Mouse (Mus musculus) C2C12 (cell line): ENCODE results near the gene Ltf. TPM values are rescaled to one million over a fixed set of nuclear protein-coding genes. Genes with fewer than 3 reads are reported as not detected.
A peak's percentile ranks its signal among the peaks of the same experiment; 100 is the strongest.

ENCODE experiments used
- H3K27me3 ChIP-seq: one replicate; pipeline ENCODE4 v1.6.1; 2011; ENCODE audit not compliant: control insufficient read depth, insufficient read depth, insufficient read length
- H3K36me3 ChIP-seq: one replicate; pipeline ENCODE4 v1.6.1; 2011; ENCODE audit not compliant: control insufficient read depth, insufficient read depth
- H3K4me3 ChIP-seq: one replicate; pipeline ENCODE4 v1.5.1; 2011; ENCODE audit warnings: mild to moderate bottlenecking, control low read depth; ENCODE audit not compliant: poor library complexity, insufficient read depth, severe bottlenecking
- H3K79me2 ChIP-seq: one replicate; pipeline ENCODE4 v1.6.1; 2011; ENCODE audit not compliant: control insufficient read depth, insufficient read depth
- H3K79me3 ChIP-seq: one replicate; pipeline ENCODE4 v1.6.1; 2011; ENCODE audit warnings: low read depth, control low read depth
- H3ac ChIP-seq: one replicate; pipeline ENCODE3; 2011; ENCODE audit warnings: low read depth; ENCODE audit not compliant: control insufficient read depth, insufficient read length
- CEBPB ChIP-seq: IDR thresholded peaks from one replicate; pipeline ENCODE4 v1.6.1; 2011; ENCODE audit warnings: low read depth, mild to moderate bottlenecking, control low read depth, moderate library complexity
- CTCF ChIP-seq: IDR thresholded peaks from one replicate; pipeline ENCODE4 v1.5.1; 2011; ENCODE audit not compliant: control insufficient read depth, insufficient read depth, insufficient read length
- FOSL1 ChIP-seq: IDR thresholded peaks from one replicate; pipeline ENCODE4 v1.8.0; 2011; ENCODE audit warnings: mild to moderate bottlenecking, low read length; ENCODE audit not compliant: poor library complexity, insufficient read depth, severe bottlenecking
- MAX ChIP-seq: IDR thresholded peaks from one replicate; pipeline ENCODE4 v1.6.1; 2011; ENCODE audit warnings: mild to moderate bottlenecking, control low read depth
- MYOD1 ChIP-seq: IDR thresholded peaks from one replicate; pipeline ENCODE4 v1.6.1; 2011; ENCODE audit warnings: low read depth; ENCODE audit not compliant: control insufficient read depth, insufficient read length
- MYOG ChIP-seq: IDR thresholded peaks from one replicate; pipeline ENCODE4 v1.6.1; 2011; ENCODE audit not compliant: control insufficient read depth, insufficient read length; ENCODE audit errors: extremely low read depth
- USF1 ChIP-seq: IDR thresholded peaks from one replicate; pipeline ENCODE4 v1.6.1; 2011; ENCODE audit warnings: low read depth, mild to moderate bottlenecking, control low read depth, moderate library complexity
- polyA plus RNA-seq: library from polyadenylated mRNA; unstranded; fragments of >200 nt; fragmentation: generic; extraction: Trizol; gene quantifications from one replicate; pipeline ENCODE4 v1.2.1, GENCODE M21; 2012; ENCODE audit warnings: missing spikeins

Ltf gene
- polyA plus RNA-seq, 1 experiment, result not detected

DNA sequence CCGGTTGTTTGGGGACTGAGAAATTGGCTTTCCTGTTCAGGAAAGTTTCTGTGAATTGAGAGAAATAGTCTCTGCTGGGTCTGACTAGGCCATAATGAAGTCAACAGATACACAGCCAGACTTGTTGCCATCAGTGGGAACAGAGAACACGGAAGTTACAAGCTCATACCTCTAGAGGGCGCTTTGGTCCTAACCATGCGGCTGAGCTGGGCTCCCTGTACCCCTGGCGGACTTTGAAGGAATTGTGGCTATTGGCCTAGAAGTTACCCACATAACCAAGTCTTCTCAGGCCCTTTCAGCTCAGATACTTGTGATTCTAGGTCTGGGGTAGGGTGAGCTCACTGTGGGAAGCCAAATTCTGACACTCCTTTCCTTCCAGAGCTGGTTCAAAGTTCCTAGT lies 21.8 kb upstream of the Ltf start:
- Histone ChIP-seq H3K79me3 (no peaks in the 10 kb centered on the region), H3K79me2 (no peaks in the 10 kb centered on the region), H3K4me3 (no peak overlapping the region), H3K27me3 (no peaks in the 10 kb centered on the region), H3K36me3 (no peaks in the 10 kb centered on the region), H3ac (no peak overlapping the region)
- TF ChIP-seq MYOD1 (no peak), CEBPB (no peak), USF1 (no peak), MYOG (no peak), MAX (peak; percentile 51), CTCF (peak; percentile 88), FOSL1 (no peak)

DNA sequence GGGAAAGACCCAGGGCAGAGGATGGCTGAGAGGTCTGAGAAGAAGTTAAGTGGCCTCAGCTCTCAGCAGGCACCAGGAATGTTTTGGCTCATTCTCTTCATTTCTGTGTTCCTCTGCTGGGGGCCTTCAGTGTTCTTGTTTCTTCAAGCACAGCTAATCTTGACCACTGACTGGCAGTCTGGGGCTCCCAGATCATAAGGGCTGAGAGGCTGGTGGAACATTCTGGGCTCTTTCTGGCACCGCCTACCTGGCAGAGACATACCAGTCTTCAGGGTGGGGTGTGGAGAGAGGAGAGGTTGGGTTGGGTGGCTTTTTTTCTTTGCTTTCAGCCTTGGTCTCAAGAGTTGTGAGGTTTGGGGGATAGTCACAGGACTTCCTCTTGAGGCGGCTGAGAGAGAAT lies 20.0 kb upstream of the Ltf start:
- H3K36me3 ChIP-seq, result no peaks in the 10 kb centered on the region
- no peaks in the 10 kb centered on the region for H3K79me3 ChIP-seq
- TF ChIP-seq CEBPB, result no peak
- TF ChIP-seq CTCF, result no peak
- H3K27me3 ChIP-seq, result no peaks in the 10 kb centered on the region
- no peak overlapping the region for H3K4me3 ChIP-seq
- no peak overlapping the region for H3ac ChIP-seq
- H3K79me2 ChIP-seq, result no peaks in the 10 kb centered on the region

DNA sequence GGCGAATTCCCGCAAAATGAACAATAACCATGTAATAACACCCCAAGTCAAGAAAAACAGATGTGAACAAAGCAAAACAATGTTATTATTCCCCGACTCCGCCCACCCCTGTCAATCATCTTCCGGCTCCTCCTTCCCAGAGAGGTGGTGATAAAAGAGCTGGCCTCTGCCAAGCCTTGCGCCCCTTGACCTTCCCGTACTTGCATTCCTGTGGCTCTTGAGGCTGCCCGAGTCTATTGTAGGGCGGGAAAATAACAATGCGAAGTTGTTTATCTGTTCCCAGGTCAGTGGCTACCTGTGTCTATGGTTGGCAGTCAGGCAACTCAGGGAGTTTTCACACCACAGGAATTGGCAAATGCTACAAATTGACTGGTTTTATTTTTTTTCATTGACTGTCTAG lies 19.2 kb upstream of the Ltf start:
- no peak overlapping the region for H3K4me3 ChIP-seq
- no peaks in the 10 kb centered on the region for H3K36me3 ChIP-seq
- H3K27me3 ChIP-seq, result no peaks in the 10 kb centered on the region
- no peak for TF ChIP-seq MYOD1
- TF ChIP-seq MYOG, result no peak
- no peak for TF ChIP-seq CEBPB
- TF ChIP-seq USF1, result no peak
- TF ChIP-seq MAX, result no peak
- TF ChIP-seq CTCF, result no peak
- TF ChIP-seq FOSL1, result no peak
- H3K79me3 ChIP-seq, result no peaks in the 10 kb centered on the region
- H3ac ChIP-seq, result no peak overlapping the region
- H3K79me2 ChIP-seq, result no peaks in the 10 kb centered on the region

DNA sequence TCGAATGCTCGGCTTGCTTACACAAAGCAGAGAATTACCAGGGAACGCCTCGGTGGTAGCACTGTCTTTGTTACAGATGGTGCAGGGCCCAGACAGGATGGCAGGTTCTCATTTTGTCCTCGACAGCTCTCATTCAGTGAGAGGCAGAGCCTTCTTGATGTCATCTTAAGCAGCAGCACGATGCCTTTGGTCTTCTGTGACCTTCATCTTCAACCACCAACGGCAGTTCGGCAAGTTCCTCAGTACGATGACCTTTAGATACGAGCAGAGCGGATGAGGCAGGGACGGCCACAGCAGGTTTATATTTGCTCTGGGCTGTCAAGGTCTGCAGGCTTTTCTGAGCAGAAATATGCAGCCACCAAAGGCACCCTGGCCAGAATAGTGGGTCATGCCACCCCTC lies 17.4 kb upstream of the Ltf start:
- no peaks in the 10 kb centered on the region for H3K79me3 ChIP-seq
- no peak overlapping the region for H3ac ChIP-seq
- H3K4me3 ChIP-seq, result no peak overlapping the region
- H3K79me2 ChIP-seq, result no peaks in the 10 kb centered on the region
- H3K27me3 ChIP-seq, result peaks cover 12% of the 10 kb centered on the region
- no peaks in the 10 kb centered on the region for H3K36me3 ChIP-seq
- no peak for TF ChIP-seq MAX
- TF ChIP-seq MYOD1, result no peak
- TF ChIP-seq CTCF, result no peak
- no peak for TF ChIP-seq CEBPB
- no peak for TF ChIP-seq MYOG
- no peak for TF ChIP-seq USF1
- TF ChIP-seq FOSL1, result no peak

DNA sequence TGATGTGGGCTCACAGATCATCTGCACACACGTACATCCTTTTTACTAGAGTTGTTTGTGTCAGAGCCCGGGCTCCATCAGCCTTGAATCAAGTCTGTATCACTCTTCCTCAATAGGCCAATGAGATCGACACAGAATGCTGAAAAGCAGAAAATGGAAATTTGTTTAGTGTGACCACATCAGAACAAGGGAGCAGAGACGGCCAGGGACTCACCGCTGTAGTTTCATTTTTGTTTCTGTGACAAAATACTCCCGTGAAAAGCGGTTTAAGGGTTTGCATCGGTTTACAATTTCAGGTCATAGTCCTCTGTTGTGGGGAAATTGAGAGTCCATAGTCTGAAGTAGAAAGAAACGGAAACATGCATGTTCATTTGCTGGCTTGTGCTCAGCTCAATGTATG lies 15.8 kb upstream of the Ltf start:
- Histone ChIP-seq H3K79me3 (no peaks in the 10 kb centered on the region), H3K79me2 (no peaks in the 10 kb centered on the region), H3K27me3 (peaks cover 21% of the 10 kb centered on the region), H3ac (no peak overlapping the region), H3K4me3 (no peak overlapping the region), H3K36me3 (no peaks in the 10 kb centered on the region)
- TF ChIP-seq USF1 (no peak), CEBPB (no peak), FOSL1 (no peak), MYOG (no peak), MYOD1 (no peak), MAX (no peak), CTCF (no peak)

DNA sequence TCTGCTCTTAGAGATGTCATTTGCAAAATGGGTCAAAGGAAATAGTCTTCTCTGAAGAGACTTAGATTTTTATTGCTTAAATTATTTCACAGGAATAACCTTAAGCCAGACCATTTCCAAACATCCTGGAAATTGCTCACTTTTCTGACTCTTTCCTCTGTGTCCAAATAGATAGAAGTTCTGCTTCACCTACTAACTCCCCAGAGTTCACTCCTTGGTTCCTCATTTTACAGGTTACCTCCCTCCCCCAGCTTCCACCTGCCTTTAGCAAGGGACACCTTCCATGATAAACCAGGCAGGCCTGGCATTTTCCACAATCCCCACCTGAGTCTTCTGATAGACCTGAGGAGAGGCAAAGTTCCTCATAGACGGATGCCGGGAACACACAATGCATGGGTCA lies 12.5 kb upstream of the Ltf start:
- Histone ChIP-seq H3K4me3 (no peak overlapping the region), H3ac (no peak overlapping the region), H3K27me3 (peaks cover 32% of the 10 kb centered on the region), H3K36me3 (no peaks in the 10 kb centered on the region), H3K79me2 (no peaks in the 10 kb centered on the region), H3K79me3 (no peaks in the 10 kb centered on the region)
- TF ChIP-seq USF1, result no peak
- TF ChIP-seq FOSL1, result no peak
- TF ChIP-seq MAX, result no peak
- no peak for TF ChIP-seq MYOD1
